11 mouse cellular contexts compared by ENCODE assay signal in genomic region chr14:30147774-30148173, GRCm38 (mm10).
DNase-seq lines count a peak whose midpoint lies in the region; ATAC-seq and TF ChIP-seq lines count a peak whose summit lies in the region.
"Had no signal": no experiment of that assay in that cellular context is flagged by ENCODE, and none has a peak within 500 bp of the region (broad histone marks: within the 10 kb centered on the region; RNA-seq: fewer than 3 reads in every experiment).

No protein-coding gene starts in this region.

- H3K4me1 ChIP-seq in heart, embryonic 12.5 days (replicated peaks): 0 out of 2 replicates have a peak, but pooled peaks cover 3% of the 10 kb centered on the region
- peaks cover 8% of the 10 kb centered on the region for H3K4me1 ChIP-seq in cerebellum, adult 2 months (ENCODE audit: control insufficient read depth, insufficient read depth, low read length)
- peaks cover 17% of the 10 kb centered on the region for H3K4me1 ChIP-seq in limb, embryonic 13.5 days
- H3K4me1 ChIP-seq: liver, embryonic 15.5 days had no signal

- no peak overlapping the region for H3K4me2 ChIP-seq in heart, embryonic 12.5 days
- H3K4me2 ChIP-seq in limb, embryonic 13.5 days (replicated peaks): no peak overlapping the region
- H3K4me2 ChIP-seq: liver, embryonic 15.5 days had no signal

- WGBS in heart, embryonic 12.5 days: 49% methylated on average over 7 of the region's 7 CpGs
- 13% methylated on average over 7 of the region's 7 CpGs for WGBS in cerebellum, adult 2 months
- WGBS in limb, embryonic 13.5 days: 30% methylated on average over 7 of the region's 7 CpGs

- no peak overlapping the region for H3K9ac ChIP-seq in heart, embryonic 12.5 days
- H3K9ac ChIP-seq in limb, embryonic 13.5 days: no peak overlapping the region
- H3K9ac ChIP-seq: liver, embryonic 15.5 days had no signal

- no peaks in the 10 kb centered on the region for H3K36me3 ChIP-seq in heart, embryonic 12.5 days
- no peaks in the 10 kb centered on the region for H3K36me3 ChIP-seq in limb, embryonic 13.5 days
- H3K36me3 ChIP-seq: liver, embryonic 15.5 days had no signal

- H3K27ac ChIP-seq in heart, embryonic 12.5 days (ENCODE audit: poor library complexity, severe bottlenecking): no peak overlapping the region
- no peak overlapping the region for H3K27ac ChIP-seq in cerebellum, adult 2 months (ENCODE audit: insufficient read depth, low read length)
- no peak overlapping the region for H3K27ac ChIP-seq in limb, embryonic 13.5 days
- H3K27ac ChIP-seq: liver, embryonic 15.5 days had no signal

- no peak overlapping the region for H3K4me3 ChIP-seq in heart, embryonic 12.5 days
- no peak overlapping the region for H3K4me3 ChIP-seq in cerebellum, adult 2 months (replicated peaks; ENCODE audit: insufficient read depth, low read depth, low read length)
- H3K4me3 ChIP-seq in limb, embryonic 13.5 days: no peak overlapping the region
- H3K4me3 ChIP-seq: liver, embryonic 15.5 days had no signal

- TF ChIP-seq POLR2A in cerebellum, adult 2 months (IDR thresholded peaks at IDR 0.05; ENCODE audit: borderline replicate concordance, insufficient read depth, low read length): no peak

- no peak for ATAC-seq in heart, embryonic 12.5 days (ENCODE audit: insufficient number of reproducible peaks, low FRiP score)
- ATAC-seq in limb, embryonic 13.5 days (ENCODE audit: low FRiP score, low read depth): peak; percentile 86

- no peaks in the 10 kb centered on the region for H3K9me3 ChIP-seq in heart, embryonic 12.5 days (replicated peaks)
- no peaks in the 10 kb centered on the region; the same call in 1 of the 2 replicates for H3K9me3 ChIP-seq in limb, embryonic 13.5 days
- H3K9me3 ChIP-seq: liver, embryonic 15.5 days had no signal

- DNase-seq in heart, postnatal 4 days: peak; percentile 29
- peak; percentile 61 to 68 for DNase-seq in cerebellum, adult 2 months
- DNase-seq in forelimb bud, embryonic 11.5 days (ENCODE audit: low read depth, low spot score): peak; percentile 37
- no peak for DNase-seq in ovary, adult 18-20 months (ENCODE audit: low spot score)
- no peak for DNase-seq in adrenal gland, adult (ENCODE audit: inconsistent age in 2 of 2, low spot score in 1 of 2)
- DNase-seq in testis, postnatal 14 days (ENCODE audit: low spot score): no peak
- DNase-seq: adrenal gland, postnatal 36 days; kidney, adult 11 months had no signal

- no peak for TF ChIP-seq CTCF in cerebellum, adult 2 months (IDR thresholded peaks at IDR 0.05; ENCODE audit: borderline replicate concordance, insufficient read depth, low read depth, low read length)

- H3K27me3 ChIP-seq in heart, embryonic 12.5 days (replicated peaks): no peaks in the 10 kb centered on the region
- no peaks in the 10 kb centered on the region for H3K27me3 ChIP-seq in cerebellum, adult 2 months (ENCODE audit: control insufficient read depth, insufficient read depth, low read length)
- peaks cover 7% of the 10 kb centered on the region; the same call in 1 of the 2 replicates for H3K27me3 ChIP-seq in limb, embryonic 13.5 days
- H3K27me3 ChIP-seq: liver, embryonic 15.5 days had no signal

Comparison
In these comparisons a context has a peak if more than half of its experiments do, and no peak if none do; other contexts are left out.
1. DNase-seq: peak in heart, postnatal 4 days (single experiment), cerebellum, adult 2 months (2 of 2) and forelimb bud, embryonic 11.5 days (single experiment); none in ovary, adult 18-20 months (single experiment), adrenal gland, adult (0 of 2) and testis, postnatal 14 days (single experiment).